Mouse (Mus musculus) limb, embryonic 14.5 days (tissue): ENCODE measurements around the gene Gnat3. TPM values are rescaled to one million over a fixed set of nuclear protein-coding genes. Genes with fewer than 3 reads are reported as not detected.

Experiments
- ATAC-seq: fragments of 200-750 bp; cut with Nextera tagmentation; 2 replicates; pipeline ENCODE4 v1.8.0; 2017; ENCODE audit warnings: low read depth, moderate number of reproducible peaks, moderate TSS enrichment; ENCODE audit not compliant: low FRiP score
- DNase-seq: peaks from one replicate; pipeline ENCODE4 v3.0.0-alpha.2; 2015; ENCODE audit warnings: low spot score
- H3K27ac ChIP-seq: fragments of 300-500 bp; sonication (generic); replicated peaks from 2 replicates; pipeline ENCODE4 v1.5.1; 2014; ENCODE audit warnings: low read depth, mild to moderate bottlenecking, low read length, moderate library complexity, mixed read lengths
- H3K27me3 ChIP-seq: fragments of 300-500 bp; sonication (generic); 2 replicates; pipeline ENCODE4 v1.6.1; 2014; ENCODE audit warnings: low read length, mixed read lengths; ENCODE audit not compliant: control insufficient read depth, insufficient read depth
- H3K36me3 ChIP-seq: fragments of 300-500 bp; sonication (generic); 2 replicates; pipeline ENCODE4 v1.6.1; 2014; ENCODE audit warnings: mild to moderate bottlenecking, low read length, moderate library complexity, mixed read lengths; ENCODE audit not compliant: control insufficient read depth, insufficient read depth
- H3K4me1 ChIP-seq: fragments of 300-500 bp; sonication (generic); 2 replicates; pipeline ENCODE4 v1.6.1; 2014; ENCODE audit warnings: antibody characterized with exemption, low read length, mixed read lengths; ENCODE audit not compliant: control insufficient read depth, insufficient read depth
- H3K4me2 ChIP-seq: fragments of 300-500 bp; sonication (generic); replicated peaks from 2 replicates; pipeline ENCODE4 v1.6.1; 2014; ENCODE audit warnings: low read depth, mild to moderate bottlenecking, low read length, moderate library complexity; ENCODE audit not compliant: severe bottlenecking
- H3K4me3 ChIP-seq: fragments of 300-500 bp; sonication (generic); replicated peaks from 2 replicates; pipeline ENCODE4 v1.5.1; 2014; ENCODE audit warnings: low read length
- H3K9ac ChIP-seq: fragments of 300-500 bp; sonication (generic); 2 replicates; pipeline ENCODE4 v1.6.1; 2014; ENCODE audit warnings: mild to moderate bottlenecking, low read depth, low read length, moderate library complexity; ENCODE audit not compliant: severe bottlenecking
- H3K9me3 ChIP-seq: fragments of 300-500 bp; sonication (generic); 2 replicates; pipeline ENCODE4 v1.6.1; 2016; ENCODE audit warnings: low read length; ENCODE audit not compliant: control insufficient read depth
- POLR2A ChIP-seq: fragments of 200-500 bp; IDR thresholded peaks from 2 replicates; pipeline ENCODE4 v1.8.0; 2012; ENCODE audit warnings: inconsistent platforms, mild to moderate bottlenecking, moderate library complexity, borderline replicate concordance; ENCODE audit not compliant: insufficient read depth, insufficient read length; ENCODE audit errors: extremely low read depth
- WGBS: fragments of 180-500 bp; shearing (Covaris S2); extraction: QIAGEN DNeasy Blood & Tissue Kit; methylation state at CpG from one replicate; pipeline ENCODE4 v1.1.7; 2014; 5-methylcytosine and 5-hydroxymethylcytosine counted together
- polyA plus RNA-seq, 2 experiments: library from polyadenylated mRNA; depleted of rRNA in 1 of 2; stranded (reverse) in 1 of 2; unstranded in 1 of 2; fragments of >200 nt; fragmentation: Nextera tagmentation in 1 of 2; extraction: Ambion mirVana in 1 of 2; gene quantifications; 2 replicates each; pipeline versions ENCODE4 v1.2.1 to v1.2.3; 2012 to 2014

Gene Gnat3
- polyA plus RNA-seq, 2 experiments, result not detected

DNA sequence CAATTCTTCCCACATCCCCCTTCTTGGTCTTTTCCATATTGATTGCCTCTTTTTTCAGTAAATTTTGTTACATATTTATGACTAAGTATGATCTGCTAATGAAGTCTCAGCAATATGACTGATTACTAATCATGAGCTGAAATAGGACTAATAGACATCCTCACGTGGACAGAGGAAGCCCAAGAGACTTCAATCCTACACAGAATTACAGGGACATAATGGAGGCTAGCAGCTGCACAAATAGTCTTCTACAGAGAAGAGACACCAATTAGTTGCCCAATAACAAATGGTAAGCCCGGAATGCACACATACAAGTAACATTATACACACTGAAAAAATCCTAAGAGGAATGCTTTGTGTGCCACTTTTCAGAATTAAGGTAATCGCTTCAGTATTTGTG lies 24.3 kb downstream of the Gnat3 start:
- Histone ChIP-seq H3K9ac (no peak overlapping the region), H3K27me3 (no peaks in the 10 kb centered on the region), H3K9me3 (no peaks in the 10 kb centered on the region), H3K27ac (no peak overlapping the region), H3K4me3 (no peak overlapping the region), H3K4me2 (no peak overlapping the region), H3K4me1 (no peaks in the 10 kb centered on the region), H3K36me3 (no peaks in the 10 kb centered on the region)
- ATAC-seq (no peak; the same call in 1 of the 2 replicates), DNase-seq (no peak)
- 71% methylated on average over 3 of the region's 3 CpGs for WGBS
- TF ChIP-seq POLR2A, result no peak

DNA sequence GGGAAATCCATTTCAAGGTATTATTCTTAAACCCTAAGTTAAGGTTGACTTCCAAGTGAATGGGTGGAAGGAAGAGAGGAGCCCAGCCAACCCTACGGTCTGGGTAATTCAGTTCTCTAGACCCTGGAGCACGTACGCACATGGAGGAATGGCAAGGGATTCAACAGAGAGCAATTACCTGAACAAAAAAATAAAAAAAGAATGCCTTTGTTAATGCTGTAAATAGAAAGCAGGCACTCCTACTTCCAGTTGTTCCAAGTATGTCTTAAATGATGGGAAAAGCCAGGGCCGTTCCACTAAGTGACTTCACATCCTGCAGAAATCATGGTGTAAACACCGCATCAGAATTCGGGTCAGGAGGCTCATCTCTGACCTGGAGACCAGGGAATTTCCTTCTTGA lies 28.3 kb downstream of the Gnat3 start:
- H3K4me2 ChIP-seq, result no peak overlapping the region
- H3K27me3 ChIP-seq, result no peaks in the 10 kb centered on the region
- H3K4me1 ChIP-seq, result no peaks in the 10 kb centered on the region
- no peak overlapping the region for H3K9ac ChIP-seq
- no peak for DNase-seq
- H3K9me3 ChIP-seq, result no peaks in the 10 kb centered on the region
- no peaks in the 10 kb centered on the region for H3K36me3 ChIP-seq
- no peak overlapping the region for H3K27ac ChIP-seq
- WGBS, result 76% methylated on average over 6 of the region's 6 CpGs
- no peak for TF ChIP-seq POLR2A
- H3K4me3 ChIP-seq, result no peak overlapping the region
- ATAC-seq, result no peak

DNA sequence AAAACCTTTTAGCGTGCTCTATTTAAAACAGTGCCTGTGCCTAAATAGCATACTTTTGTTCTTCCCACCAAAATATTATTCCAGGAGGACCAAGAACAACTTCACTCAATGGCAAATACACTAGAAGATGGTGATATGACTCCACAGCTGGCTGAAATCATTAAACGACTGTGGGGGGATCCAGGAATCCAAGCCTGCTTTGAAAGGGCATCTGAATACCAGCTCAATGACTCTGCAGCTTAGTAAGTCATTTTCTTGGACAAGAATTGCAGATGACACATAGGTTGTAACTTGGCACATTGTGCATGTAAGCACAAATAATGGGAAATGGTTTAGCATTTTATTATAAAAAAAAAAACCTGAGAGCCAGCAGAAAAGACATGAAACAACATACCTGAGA lies 37.2 kb downstream of the Gnat3 start:
- Histone ChIP-seq H3K27me3 (no peaks in the 10 kb centered on the region), H3K9ac (no peak overlapping the region), H3K4me1 (no peaks in the 10 kb centered on the region), H3K36me3 (no peaks in the 10 kb centered on the region), H3K4me2 (no peak overlapping the region), H3K27ac (no peak overlapping the region), H3K9me3 (no peaks in the 10 kb centered on the region), H3K4me3 (no peak overlapping the region)
- no peak for TF ChIP-seq POLR2A
- DNase-seq (no peak), ATAC-seq (no peak)
- WGBS, result 67% methylated on average over 2 of the region's 2 CpGs

GRCm38 (mm10) chr5:18000185-18000584 lies 37.8 kb downstream of the Gnat3 start:
- no peak for ATAC-seq
- Histone ChIP-seq H3K27ac (no peak overlapping the region), H3K9ac (no peak overlapping the region), H3K27me3 (no peaks in the 10 kb centered on the region), H3K4me2 (no peak overlapping the region), H3K9me3 (no peaks in the 10 kb centered on the region), H3K36me3 (no peaks in the 10 kb centered on the region), H3K4me3 (no peak overlapping the region), H3K4me1 (no peaks in the 10 kb centered on the region)
- no peak for DNase-seq
- TF ChIP-seq POLR2A, result no peak
- 79% methylated on average over 6 of the region's 6 CpGs for WGBS

- Histone ChIP-seq H3K9ac (no peak overlapping the region), H3K4me1 (no peaks in the 10 kb centered on the region), H3K27me3 (no peaks in the 10 kb centered on the region), H3K27ac (no peak overlapping the region), H3K9me3 (no peaks in the 10 kb centered on the region), H3K36me3 (no peaks in the 10 kb centered on the region), H3K4me2 (no peak overlapping the region), H3K4me3 (no peak overlapping the region)
- no peak for TF ChIP-seq POLR2A
- no peak for ATAC-seq
- WGBS, result 31% methylated on average over 4 of the region's 4 CpGs
- no peak for DNase-seq
Measured at GRCm38 (mm10) chr5:18001646-18002045, 39.3 kb downstream of the Gnat3 start.

DNA sequence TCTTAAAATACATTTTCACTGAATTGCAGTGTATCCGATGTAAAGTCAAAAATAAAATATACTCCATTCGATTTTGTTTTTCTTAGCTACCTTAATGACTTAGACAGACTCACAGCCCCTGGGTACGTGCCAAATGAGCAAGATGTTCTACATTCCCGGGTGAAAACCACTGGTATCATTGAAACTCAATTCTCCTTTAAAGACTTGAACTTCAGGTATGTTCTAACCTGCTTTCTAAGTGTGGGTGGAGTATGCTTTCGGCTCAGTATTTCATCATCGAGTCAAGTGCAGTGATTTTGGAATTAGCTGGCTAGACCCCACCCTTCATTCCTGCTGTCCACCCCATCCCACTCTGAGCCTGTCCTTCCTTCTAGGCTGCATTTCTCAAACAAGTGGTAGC lies 41.3 kb downstream of the Gnat3 start:
- H3K36me3 ChIP-seq, result no peaks in the 10 kb centered on the region

More for the DNA sequence above, 41.3 kb downstream of the Gnat3 start:
- no peak overlapping the region for H3K9ac ChIP-seq
- no peaks in the 10 kb centered on the region for H3K4me1 ChIP-seq
- no peak overlapping the region for H3K4me2 ChIP-seq
- 74% methylated on average over 6 of the region's 6 CpGs for WGBS
- H3K4me3 ChIP-seq, result no peak overlapping the region
- DNase-seq (peak; percentile 21), ATAC-seq (no peak)
- no peak for TF ChIP-seq POLR2A
- no peak overlapping the region for H3K27ac ChIP-seq
- no peaks in the 10 kb centered on the region for H3K9me3 ChIP-seq
- no peaks in the 10 kb centered on the region for H3K27me3 ChIP-seq
